In the genomic region with DNA sequence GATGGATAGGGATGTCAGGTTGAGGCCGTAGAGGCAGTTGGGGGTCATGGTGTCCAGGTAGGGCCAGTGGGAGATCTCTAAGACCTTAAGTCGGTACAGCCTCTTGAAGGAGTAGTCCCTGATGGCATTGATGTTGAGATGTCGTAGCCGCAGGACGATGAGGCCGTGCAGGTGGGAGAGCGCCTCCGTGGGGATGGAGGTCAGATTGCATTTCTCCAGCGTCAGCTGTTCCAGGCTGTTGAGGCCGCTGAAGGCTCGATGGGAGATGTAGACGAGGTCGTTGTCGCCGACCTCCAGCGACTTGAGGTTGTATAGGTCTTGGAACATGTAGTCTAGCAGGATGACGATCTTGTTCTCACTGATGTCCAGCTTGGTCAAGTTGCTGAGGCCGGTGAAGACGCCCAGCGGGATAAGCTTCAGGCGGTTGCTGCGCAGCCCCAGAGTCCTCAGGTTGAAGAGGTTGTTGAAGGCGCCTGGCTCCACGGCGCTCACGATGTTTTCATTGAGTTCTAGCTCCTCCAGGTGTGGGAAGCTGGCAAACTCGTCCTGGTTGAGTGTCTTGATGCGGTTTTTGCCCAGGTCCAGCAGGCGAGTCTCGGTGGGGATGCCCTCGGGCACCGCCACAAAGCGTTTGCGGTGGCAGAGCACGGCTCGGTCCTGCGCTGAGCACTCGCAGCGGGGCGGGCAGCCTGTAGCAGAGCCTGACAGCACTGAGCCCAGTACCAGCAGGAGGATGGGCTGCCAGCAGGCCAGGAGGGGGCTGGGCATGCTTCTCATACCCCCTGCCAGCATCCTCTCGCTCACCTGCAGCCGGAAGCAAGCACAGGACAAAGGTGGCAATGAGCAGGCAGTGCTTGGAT, we compare ENCODE assay signal across 15 mouse cellular contexts.
DNase-seq lines count a peak whose midpoint lies in the region; ATAC-seq and TF ChIP-seq lines count a peak whose summit lies in the region.
"Had no signal": no experiment of that assay in that cellular context is flagged by ENCODE, and none has a peak within 500 bp of the region (broad histone marks: within the 10 kb centered on the region; RNA-seq: fewer than 3 reads in every experiment).

No protein-coding gene starts in this region.

- peak; percentile 76 for DNase-seq in heart, adult 11 months
- no peak for DNase-seq in heart, adult 18-20 months
- DNase-seq in layer of hippocampus, adult 2 months (ENCODE audit: low spot score in 2 of 2): no peak
- no peak for DNase-seq in layer of hippocampus, postnatal 10 days (ENCODE audit: low spot score in 2 of 2)
- DNase-seq in ES-CJ7 (ENCODE audit: low read depth, low spot score): peak; percentile 76
- DNase-seq in forebrain, embryonic 14.5 days (ENCODE audit: low spot score): no peak
- DNase-seq in ovary, postnatal 36 days (ENCODE audit: low spot score): no peak
- no peak for DNase-seq in liver, postnatal 0 days
- DNase-seq: right cerebral cortex, postnatal 4 days; thymus, adult 2 months had no signal

- TF ChIP-seq EP300 in liver, postnatal 0 days (IDR thresholded peaks at IDR 0.05; ENCODE audit: low read depth): no peak

- peaks cover 3% of the 10 kb centered on the region; the same call in 1 of the 2 replicates for H3K4me1 ChIP-seq in forebrain, embryonic 14.5 days (ENCODE audit: control insufficient read depth, insufficient read depth, low read length)
- H3K4me1 ChIP-seq in liver, postnatal 0 days (ENCODE audit: insufficient read depth): no peaks in the 10 kb centered on the region

- no peaks in the 10 kb centered on the region for H3K9me3 ChIP-seq in forebrain, embryonic 14.5 days (replicated peaks; ENCODE audit: control insufficient read depth, low read length)
- no peaks in the 10 kb centered on the region for H3K9me3 ChIP-seq in liver, postnatal 0 days (ENCODE audit: low read length)
- H3K9me3 ChIP-seq: limb, embryonic 15.5 days; neural tube, embryonic 15.5 days had no signal

- TF ChIP-seq CTCF in layer of hippocampus, adult 2 months (conservative IDR thresholded peaks at IDR 0.05): 0 out of 2 replicates have a peak, but pooled peaks have one; percentile 16
- no peak; the same call in 1 of the 2 replicates for TF ChIP-seq CTCF in liver, postnatal 0 days (IDR thresholded peaks at IDR 0.05; ENCODE audit: low read depth)

- H3K27ac ChIP-seq in layer of hippocampus, adult 2 months: no peak overlapping the region
- H3K27ac ChIP-seq in forebrain, embryonic 14.5 days (ENCODE audit: low read depth, low read length): no peak overlapping the region
- no peak overlapping the region for H3K27ac ChIP-seq in liver, postnatal 0 days (ENCODE audit: low read depth)
- H3K27ac ChIP-seq: hindbrain, embryonic 14.5 days; limb, embryonic 15.5 days; neural tube, embryonic 15.5 days had no signal

- no peak overlapping the region for H3K4me3 ChIP-seq in layer of hippocampus, adult 2 months
- H3K4me3 ChIP-seq in forebrain, embryonic 14.5 days (ENCODE audit: low read depth, low read length): no peak overlapping the region
- H3K4me3 ChIP-seq in liver, postnatal 0 days (ENCODE audit: low read depth, low read length): no peak overlapping the region
- H3K4me3 ChIP-seq: limb, embryonic 15.5 days; neural tube, embryonic 15.5 days had no signal

- no peak overlapping the region for H3K9ac ChIP-seq in forebrain, embryonic 14.5 days (ENCODE audit: low read length)
- H3K9ac ChIP-seq in liver, postnatal 0 days (replicated peaks): no peak overlapping the region
- H3K9ac ChIP-seq: hindbrain, embryonic 14.5 days; limb, embryonic 15.5 days; neural tube, embryonic 15.5 days had no signal

- peaks cover 16% of the 10 kb centered on the region for H3K36me3 ChIP-seq in forebrain, embryonic 14.5 days (ENCODE audit: control insufficient read depth, insufficient read depth, low read length)
- H3K36me3 ChIP-seq in liver, postnatal 0 days (replicated peaks; ENCODE audit: insufficient read depth, low read length): no peaks in the 10 kb centered on the region

- WGBS in forebrain, embryonic 14.5 days: 23% methylated on average over 42 of the region's 42 CpGs
- WGBS in liver, postnatal 0 days (ENCODE audit: insufficient replicate concordance): 28% methylated on average over 42 of the region's 42 CpGs

- no peak for ATAC-seq in forebrain, embryonic 14.5 days
- no peak for ATAC-seq in liver, postnatal 0 days
- ATAC-seq: activated CD4-positive, CD25-positive, alpha-beta regulatory T cell, adult 4 months; CD4-positive, CD25-positive, alpha-beta regulatory T cell, adult 4 months had no signal

- peaks cover 22% of the 10 kb centered on the region; the same call in 1 of the 2 replicates for H3K27me3 ChIP-seq in forebrain, embryonic 14.5 days (replicated peaks; ENCODE audit: control insufficient read depth, insufficient read depth, low read length)
- peaks cover 28% of the 10 kb centered on the region for H3K27me3 ChIP-seq in liver, postnatal 0 days (ENCODE audit: insufficient read depth, low read length)
- H3K27me3 ChIP-seq: neural tube, embryonic 15.5 days had no signal

- peak overlapping the region; percentile 7; the same call in 1 of the 2 replicates for H3K4me2 ChIP-seq in forebrain, embryonic 14.5 days (ENCODE audit: low read length)
- no peak overlapping the region for H3K4me2 ChIP-seq in liver, postnatal 0 days (ENCODE audit: low read depth, low read length)
- H3K4me2 ChIP-seq: hindbrain, embryonic 14.5 days; limb, embryonic 15.5 days; neural tube, embryonic 15.5 days had no signal

Comparison
In these comparisons a context has a peak if more than half of its experiments do, and no peak if none do; other contexts are left out.
1. DNase-seq: peak in heart, adult 11 months (single experiment) and ES-CJ7 (single experiment); none in heart, adult 18-20 months (0 of 2), layer of hippocampus, adult 2 months (0 of 2), layer of hippocampus, postnatal 10 days (0 of 2), forebrain, embryonic 14.5 days (single experiment), ovary, postnatal 36 days (single experiment) and liver, postnatal 0 days (single experiment).